Mouse (Mus musculus) neural tube, embryonic 13.5 days (tissue): ENCODE measurements at regions not wholly inside any gene's neighbourhood (a gene's known extent, or its start where the extent isn't known, plus 50 kb on each side); places are given as distances from the start of the nearest gene placed in this dataset.

Experiments
- ATAC-seq: fragments of 200-750 bp; cut with Nextera tagmentation; 2 replicates; pipeline ENCODE4 v1.8.0; 2017; ENCODE audit warnings: low read depth, mild to moderate bottlenecking, moderate TSS enrichment, moderate library complexity
- H3K27ac ChIP-seq: fragments of 300-500 bp; sonication (generic); replicated peaks from 2 replicates; pipeline ENCODE4 v1.5.1; 2015; ENCODE audit warnings: moderate library complexity, mild to moderate bottlenecking, inconsistent platforms
- H3K27me3 ChIP-seq: fragments of 300-500 bp; sonication (generic); 2 replicates; pipeline ENCODE4 v1.6.1; 2015; ENCODE audit warnings: mild to moderate bottlenecking, inconsistent platforms
- H3K36me3 ChIP-seq: fragments of 300-500 bp; sonication (generic); 2 replicates; pipeline ENCODE4 v1.6.1; 2015; ENCODE audit warnings: mild to moderate bottlenecking, inconsistent platforms
- H3K4me1 ChIP-seq: fragments of 300-500 bp; sonication (generic); replicated peaks from 2 replicates; pipeline ENCODE4 v1.6.1; 2015; ENCODE audit warnings: inconsistent platforms
- H3K4me2 ChIP-seq: fragments of 300-500 bp; sonication (generic); 2 replicates; pipeline ENCODE4 v1.6.1; 2015; ENCODE audit warnings: inconsistent platforms, mild to moderate bottlenecking, moderate library complexity
- H3K4me3 ChIP-seq: fragments of 300-500 bp; sonication (generic); 2 replicates; pipeline ENCODE4 v1.5.1; 2015; ENCODE audit warnings: mild to moderate bottlenecking, inconsistent platforms
- H3K9ac ChIP-seq: fragments of 300-500 bp; sonication (generic); 2 replicates; pipeline ENCODE4 v1.6.1; 2015; ENCODE audit warnings: moderate library complexity, mild to moderate bottlenecking, inconsistent platforms
- H3K9me3 ChIP-seq: fragments of 300-500 bp; sonication (generic); 2 replicates; pipeline ENCODE4 v1.6.1; 2016; ENCODE audit warnings: inconsistent platforms
- WGBS: fragments of 180-500 bp; shearing (Covaris S2); methylation state at CpG from one replicate; pipeline ENCODE4 v1.1.7; 2015; 5-methylcytosine and 5-hydroxymethylcytosine counted together

- Histone ChIP-seq H3K4me1 (0 out of 2 replicates have a peak, but pooled peaks cover 4% of the 10 kb centered on the region), H3K9me3 (no peaks in the 10 kb centered on the region), H3K9ac (no peak overlapping the region), H3K4me2 (no peak overlapping the region), H3K36me3 (no peaks in the 10 kb centered on the region), H3K27me3 (no peaks in the 10 kb centered on the region), H3K27ac (no peak overlapping the region), H3K4me3 (no peak overlapping the region)
- ATAC-seq: no peak
- WGBS: 81% methylated on average over 6 of the region's 6 CpGs
These were observed 251.0 kb upstream of the Stt3b start for GRCm38 (mm10) chr9:115561207-115561606.

DNA sequence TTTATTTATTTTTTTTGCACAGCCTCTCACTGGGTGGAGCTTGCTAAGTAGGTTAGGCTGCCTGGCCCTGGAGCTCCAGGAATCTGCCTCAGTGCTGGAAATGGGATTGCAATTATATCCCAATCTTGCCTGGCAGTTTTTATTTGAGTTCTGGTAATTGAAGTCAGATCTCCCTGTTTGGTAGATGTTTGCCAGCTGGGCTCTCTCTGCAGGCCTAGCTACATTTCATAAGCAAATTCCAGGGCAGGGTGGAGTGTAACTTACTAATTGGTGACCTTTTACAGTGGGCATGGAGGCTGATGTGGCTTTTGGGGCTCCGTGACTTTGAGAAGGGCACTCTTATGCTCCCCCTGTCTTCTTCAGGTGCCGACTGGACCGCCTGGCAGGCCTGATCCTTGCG is 252.6 kb upstream of the Stt3b start:
- Histone ChIP-seq H3K9me3 (no peaks in the 10 kb centered on the region), H3K36me3 (no peaks in the 10 kb centered on the region), H3K27ac (no peak overlapping the region), H3K9ac (no peak overlapping the region), H3K4me1 (0 out of 2 replicates have a peak, but pooled peaks cover 4% of the 10 kb centered on the region), H3K4me3 (no peak overlapping the region), H3K27me3 (no peaks in the 10 kb centered on the region), H3K4me2 (no peak overlapping the region)
- 64% methylated on average over 4 of the region's 4 CpGs for WGBS
- no peak for ATAC-seq

- 59% methylated on average over 1 of the region's 1 CpGs for WGBS
- Histone ChIP-seq H3K9ac (no peak overlapping the region), H3K36me3 (no peaks in the 10 kb centered on the region), H3K27ac (0 out of 2 replicates have a peak overlapping the region, but pooled peaks have one; percentile 20), H3K4me2 (no peak overlapping the region), H3K4me3 (no peak overlapping the region), H3K4me1 (0 out of 2 replicates have a peak, but pooled peaks cover 4% of the 10 kb centered on the region), H3K27me3 (no peaks in the 10 kb centered on the region), H3K9me3 (no peaks in the 10 kb centered on the region)
- ATAC-seq: no peak
These were observed 254.1 kb upstream of the Stt3b start for GRCm38 (mm10) chr9:115564366-115564765.

- 78% methylated on average over 7 of the region's 7 CpGs for WGBS
- no peaks in the 10 kb centered on the region for H3K9me3 ChIP-seq
These were observed 258.6 kb upstream of the Stt3b start for GRCm38 (mm10) chr9:115568693-115569334.

GRCm38 (mm10) chr9:115570998-115571397 is 260.8 kb upstream of the Stt3b start:
- H3K4me3 ChIP-seq: no peak overlapping the region
- no peaks in the 10 kb centered on the region for H3K9me3 ChIP-seq

More at GRCm38 (mm10) chr9:115568693-115569334, 258.6 kb upstream of the Stt3b start:
- Histone ChIP-seq H3K36me3 (no peaks in the 10 kb centered on the region), H3K4me3 (no peak overlapping the region), H3K27me3 (no peaks in the 10 kb centered on the region), H3K4me1 (no peaks in the 10 kb centered on the region), H3K27ac (no peak overlapping the region), H3K4me2 (no peak overlapping the region), H3K9ac (no peak overlapping the region)
- no peak for ATAC-seq

DNA sequence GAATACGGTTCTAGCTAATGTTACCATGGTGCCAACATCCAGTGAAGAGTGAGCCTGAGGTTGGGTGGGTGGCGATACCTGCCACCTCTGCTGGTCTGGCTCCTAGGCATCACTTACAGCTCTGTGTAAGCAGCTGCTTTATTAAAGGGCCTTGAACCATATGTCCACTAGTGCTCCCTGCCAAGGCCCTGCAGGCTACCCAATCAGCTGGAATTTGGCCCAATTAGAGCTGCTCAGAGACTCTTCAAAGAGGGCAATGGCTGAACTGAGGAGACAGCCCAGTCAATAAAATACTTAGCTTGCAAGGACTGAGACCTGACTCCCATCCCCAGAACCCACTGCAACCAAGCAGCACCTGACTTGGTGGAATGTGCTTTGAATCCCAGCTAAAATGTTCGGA is 270.9 kb upstream of the Stt3b start:
- Histone ChIP-seq H3K36me3 (no peaks in the 10 kb centered on the region), H3K27me3 (no peaks in the 10 kb centered on the region), H3K4me1 (no peaks in the 10 kb centered on the region), H3K4me3 (no peak overlapping the region), H3K9ac (no peak overlapping the region), H3K9me3 (peaks cover 4% of the 10 kb centered on the region; the same call in 1 of the 2 replicates), H3K27ac (no peak overlapping the region), H3K4me2 (no peak overlapping the region)
- no peak for ATAC-seq
- WGBS: 79% methylated on average over 3 of the region's 3 CpGs

More at GRCm38 (mm10) chr9:115570998-115571397, 260.8 kb upstream of the Stt3b start:
- Histone ChIP-seq H3K4me1 (no peaks in the 10 kb centered on the region), H3K9ac (no peak overlapping the region), H3K4me2 (no peak overlapping the region), H3K27ac (no peak overlapping the region), H3K36me3 (no peaks in the 10 kb centered on the region), H3K27me3 (no peaks in the 10 kb centered on the region)
- WGBS: 91% methylated on average over 4 of the region's 4 CpGs
- no peak for ATAC-seq

DNA sequence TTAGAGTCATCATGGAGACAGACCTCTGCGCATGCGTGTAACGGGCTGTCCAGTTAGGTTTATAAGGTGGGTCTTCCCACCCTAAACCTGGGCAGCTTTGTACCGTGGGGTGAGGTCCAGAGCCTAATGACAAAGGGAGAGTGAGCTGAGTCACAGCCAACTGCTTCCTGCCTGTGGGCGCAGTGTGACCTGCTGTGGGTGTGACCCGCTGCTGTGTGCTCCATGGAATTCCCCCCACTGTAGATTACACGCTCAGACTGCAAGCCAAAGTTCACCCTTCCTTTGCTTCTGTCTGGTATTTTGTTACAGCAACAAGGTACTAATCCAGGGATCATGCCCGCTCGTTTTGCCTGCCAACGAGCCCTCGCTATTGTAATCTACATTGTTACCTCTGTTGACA is 273.3 kb upstream of the Stt3b start:
- H3K4me2 ChIP-seq: no peak overlapping the region
- no peak overlapping the region for H3K27ac ChIP-seq
- H3K4me3 ChIP-seq: no peak overlapping the region
- H3K9ac ChIP-seq: no peak overlapping the region
- ATAC-seq: no peak
- no peaks in the 10 kb centered on the region for H3K36me3 ChIP-seq
- H3K9me3 ChIP-seq: no peaks in the 10 kb centered on the region
- WGBS: 91% methylated on average over 11 of the region's 11 CpGs
- no peaks in the 10 kb centered on the region for H3K27me3 ChIP-seq
- no peaks in the 10 kb centered on the region for H3K4me1 ChIP-seq

GRCm38 (mm10) chr9:115584874-115585273 is 274.7 kb upstream of the Stt3b start:
- Histone ChIP-seq H3K27ac (no peak overlapping the region), H3K4me3 (no peak overlapping the region), H3K27me3 (no peaks in the 10 kb centered on the region), H3K4me2 (no peak overlapping the region), H3K9me3 (no peaks in the 10 kb centered on the region), H3K9ac (no peak overlapping the region), H3K36me3 (no peaks in the 10 kb centered on the region), H3K4me1 (no peaks in the 10 kb centered on the region)
- no peak for ATAC-seq
- 78% methylated on average over 7 of the region's 7 CpGs for WGBS

GRCm38 (mm10) chr9:115592466-115592865 is 282.2 kb upstream of the Stt3b start:
- no peak overlapping the region for H3K27ac ChIP-seq
- no peak overlapping the region for H3K9ac ChIP-seq
- 75% methylated on average over 5 of the region's 5 CpGs for WGBS
- ATAC-seq: no peak
- no peaks in the 10 kb centered on the region for H3K9me3 ChIP-seq
- no peak overlapping the region for H3K4me3 ChIP-seq
- no peaks in the 10 kb centered on the region for H3K27me3 ChIP-seq
- no peaks in the 10 kb centered on the region for H3K36me3 ChIP-seq
- no peaks in the 10 kb centered on the region for H3K4me1 ChIP-seq
- no peak overlapping the region for H3K4me2 ChIP-seq

- ATAC-seq: no peak
- Histone ChIP-seq H3K4me1 (peaks cover 9% of the 10 kb centered on the region), H3K36me3 (no peaks in the 10 kb centered on the region), H3K4me2 (no peak overlapping the region), H3K9me3 (no peaks in the 10 kb centered on the region), H3K9ac (no peak overlapping the region), H3K4me3 (no peak overlapping the region), H3K27ac (no peak overlapping the region), H3K27me3 (no peaks in the 10 kb centered on the region)
- WGBS: 86% methylated on average over 9 of the region's 9 CpGs
These were observed 290.0 kb upstream of the Stt3b start for GRCm38 (mm10) chr9:115600228-115600627.

DNA sequence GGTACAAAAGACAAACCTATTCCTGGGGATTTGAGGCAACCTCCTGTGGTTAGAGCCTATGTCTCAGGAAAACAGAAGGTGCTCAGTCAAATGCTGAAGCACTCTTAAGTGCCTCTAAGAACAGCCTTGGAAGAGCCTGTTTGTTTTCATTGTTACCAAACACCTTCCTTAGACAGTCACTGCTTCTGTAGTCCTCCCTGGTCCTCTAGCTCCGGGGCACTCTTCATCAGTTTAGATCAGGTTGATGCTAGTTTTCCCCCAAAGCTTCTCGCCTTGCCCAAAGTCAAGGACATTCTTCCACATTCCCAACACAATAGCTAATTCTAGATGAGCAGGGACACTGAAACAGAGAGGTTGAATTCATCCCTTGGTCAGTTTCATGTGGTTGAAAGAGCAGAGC is 290.6 kb upstream of the Stt3b start:
- ATAC-seq: no peak
- Histone ChIP-seq H3K9me3 (no peaks in the 10 kb centered on the region; the same call in 1 of the 2 replicates), H3K4me1 (peaks cover 13% of the 10 kb centered on the region), H3K27me3 (no peaks in the 10 kb centered on the region), H3K27ac (no peak overlapping the region), H3K9ac (no peak overlapping the region), H3K4me3 (no peak overlapping the region), H3K36me3 (no peaks in the 10 kb centered on the region), H3K4me2 (no peak overlapping the region)
- 97% methylated on average over 2 of the region's 2 CpGs for WGBS

DNA sequence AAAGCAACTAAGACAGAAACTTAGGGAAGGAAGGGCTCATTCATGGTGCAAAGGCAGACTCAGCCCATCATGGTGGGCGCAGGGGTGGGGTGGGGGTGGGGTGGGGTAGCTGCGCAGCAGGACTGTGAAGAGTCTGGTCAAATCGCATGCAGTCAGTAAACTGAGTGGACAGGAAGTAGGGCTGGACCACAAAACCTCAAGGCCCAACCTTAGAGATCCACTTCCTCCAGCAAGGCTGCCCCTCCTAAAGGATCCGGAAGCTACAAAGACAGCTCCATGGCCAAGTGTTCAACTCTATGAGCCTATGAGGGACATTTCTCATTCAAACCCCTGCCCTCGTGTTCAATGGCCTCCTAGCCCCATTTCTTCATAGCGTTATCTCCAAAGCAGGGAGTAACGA is 292.6 kb upstream of the Stt3b start:
- Histone ChIP-seq H3K27me3 (no peaks in the 10 kb centered on the region), H3K36me3 (no peaks in the 10 kb centered on the region), H3K4me1 (peaks cover 13% of the 10 kb centered on the region), H3K27ac (no peak overlapping the region; the same call in 1 of the 2 replicates), H3K9me3 (no peaks in the 10 kb centered on the region; the same call in 1 of the 2 replicates), H3K9ac (no peak overlapping the region), H3K4me3 (no peak overlapping the region), H3K4me2 (no peak overlapping the region)
- WGBS: 94% methylated on average over 7 of the region's 7 CpGs
- ATAC-seq: no peak

- ATAC-seq: peak; percentile 95
- Histone ChIP-seq H3K9me3 (no peaks in the 10 kb centered on the region; the same call in 1 of the 2 replicates), H3K4me3 (no peak overlapping the region), H3K27ac (peak overlapping the region; percentile 84; the same call in 1 of the 2 replicates), H3K27me3 (no peaks in the 10 kb centered on the region), H3K4me1 (peaks cover 13% of the 10 kb centered on the region), H3K9ac (no peak overlapping the region), H3K36me3 (no peaks in the 10 kb centered on the region), H3K4me2 (no peak overlapping the region)
- 40% methylated on average over 3 of the region's 3 CpGs for WGBS
These were observed 294.2 kb upstream of the Stt3b start for GRCm38 (mm10) chr9:115604450-115604849.
